Mouse (Mus musculus) thymus, postnatal 10 days (tissue): ENCODE results near the gene Stam.

Experiments used
- DNase-seq, 2 experiments: peaks; one replicate each; pipeline ENCODE4 v3.0.0; 2021; ENCODE audit warnings: low spot score in 2 of 2

The Stam gene

DNA sequence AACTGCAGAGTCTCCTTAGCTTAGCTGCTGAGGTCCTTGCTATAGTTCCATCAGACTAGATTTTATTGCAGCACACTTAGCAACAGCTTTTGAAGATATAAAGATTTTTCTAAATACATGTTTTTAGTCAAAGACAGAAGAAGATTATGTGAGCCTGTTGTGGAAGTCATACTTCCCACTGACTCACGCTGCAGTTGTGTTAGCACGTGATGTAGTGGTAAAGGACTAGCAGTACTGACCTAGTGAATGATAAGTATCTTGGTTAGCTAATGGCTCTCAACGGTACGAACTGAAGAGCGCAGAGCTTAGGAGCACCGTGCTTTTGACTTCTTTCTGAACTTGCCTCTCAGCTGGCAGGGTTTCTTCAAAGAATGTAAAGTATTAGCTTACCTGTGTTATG is 52.5 kb downstream of the Stam start:
- no peak for DNase-seq

GRCm38 (mm10) chr2:14127629-14128028 is 53.7 kb downstream of the Stam start:
- DNase-seq = no peak

DNA sequence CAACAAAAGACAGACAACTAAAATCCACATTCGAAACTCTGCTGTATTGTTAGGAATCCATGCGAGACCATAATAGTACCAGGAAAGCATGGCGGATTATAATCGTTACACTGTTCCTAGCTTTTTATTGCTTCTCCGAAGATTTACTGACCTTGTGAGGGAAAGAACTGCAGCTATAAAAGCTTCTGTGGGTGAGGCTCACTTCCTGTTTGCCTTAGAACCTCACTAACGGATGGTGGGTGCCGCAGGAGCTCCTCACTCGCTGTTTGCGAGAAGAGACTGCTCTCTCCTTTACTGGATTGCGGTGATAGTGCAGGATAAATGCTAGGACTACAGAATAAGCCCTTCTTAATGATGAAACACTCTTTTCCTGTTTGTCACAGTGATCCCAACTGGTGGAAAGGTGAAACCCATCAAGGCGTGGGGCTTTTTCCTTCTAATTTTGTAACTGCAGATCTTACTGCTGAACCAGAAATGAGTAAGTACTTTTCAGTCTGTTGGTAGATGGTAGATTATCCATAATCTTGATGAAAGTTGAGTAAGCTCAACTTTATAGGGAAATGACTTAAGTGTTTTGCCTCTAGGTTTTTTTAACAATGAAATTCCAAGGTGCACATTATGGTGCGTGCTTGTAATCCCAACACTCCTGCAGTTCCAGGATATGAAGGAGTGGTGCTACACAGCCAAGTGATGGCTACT is 56.9 kb downstream of the Stam start:
- peak; percentile 18 to 51 for DNase-seq

- no peak for DNase-seq
These were observed 58.8 kb downstream of the Stam start for GRCm38 (mm10) chr2:14132468-14133326.

GRCm38 (mm10) chr2:14136906-14137305 is 63.0 kb downstream of the Stam start:
- no peak for DNase-seq

- DNase-seq = no peak
These were observed 65.7 kb downstream of the Stam start for GRCm38 (mm10) chr2:14139590-14139989.

DNA sequence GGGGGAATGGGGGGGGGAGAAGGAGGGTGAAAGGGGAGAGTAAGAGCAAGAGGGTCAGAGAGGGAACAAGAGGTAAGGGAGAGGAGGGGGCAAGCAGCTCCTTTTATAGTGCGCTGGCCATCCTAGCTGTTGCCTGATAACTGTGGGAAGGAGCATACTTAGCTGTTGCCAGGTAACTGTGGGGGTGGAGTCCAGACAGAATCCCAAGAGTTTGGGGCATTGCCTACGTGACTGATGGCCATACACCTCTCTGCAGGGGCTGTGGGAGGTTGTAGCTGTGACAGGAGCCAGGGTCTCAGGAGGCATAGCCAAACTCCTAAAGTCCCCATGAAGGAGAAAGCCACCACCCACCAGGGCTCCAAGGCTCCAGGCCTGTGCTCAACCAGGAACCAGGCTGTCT is 66.1 kb downstream of the Stam start:
- no peak for DNase-seq

DNA sequence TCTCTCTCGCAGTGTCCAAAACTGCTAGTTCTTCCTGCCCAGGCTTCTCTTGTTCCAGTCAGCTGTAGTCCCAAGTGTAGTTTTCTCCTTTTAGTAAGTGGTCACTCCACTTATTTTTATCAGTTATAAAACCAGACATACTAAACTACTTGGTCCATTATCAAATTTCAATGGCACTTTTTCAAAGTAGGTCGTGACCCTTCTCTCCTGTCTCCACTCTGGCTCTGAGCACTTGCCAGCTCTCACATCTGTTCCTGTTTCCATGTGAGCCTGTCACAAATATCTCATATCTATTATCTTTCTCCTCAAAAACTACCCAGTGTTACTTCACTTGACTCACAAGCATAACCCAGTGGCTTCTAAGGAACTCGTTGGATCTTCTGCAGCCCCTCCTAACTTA is 71.4 kb downstream of the Stam start:
- DNase-seq = no peak

DNA sequence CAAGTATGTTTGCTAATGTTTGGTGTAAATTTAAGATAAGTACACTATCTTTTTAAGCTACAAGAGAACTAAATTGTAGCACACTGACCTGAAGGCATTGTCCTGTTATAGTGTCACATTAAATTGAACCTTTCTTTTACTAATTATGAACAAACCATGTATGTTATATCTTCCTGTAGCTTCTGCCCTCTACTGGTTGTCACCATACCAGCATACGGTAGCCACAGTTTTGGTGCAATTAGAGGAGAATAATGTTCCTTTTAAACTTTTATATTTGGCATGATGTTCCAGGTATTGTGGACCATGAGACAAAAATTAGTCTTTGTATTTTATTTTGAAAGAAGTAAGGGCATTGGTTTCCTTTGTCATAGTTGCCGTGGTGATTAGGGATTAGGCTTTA is 73.0 kb downstream of the Stam start:
- DNase-seq = no peak

GRCm38 (mm10) chr2:14150829-14151228 is 76.9 kb downstream of the Stam start:
- DNase-seq = no peak

- DNase-seq = no peak
These were observed 78.0 kb downstream of the Stam start for GRCm38 (mm10) chr2:14151854-14152253.

DNA sequence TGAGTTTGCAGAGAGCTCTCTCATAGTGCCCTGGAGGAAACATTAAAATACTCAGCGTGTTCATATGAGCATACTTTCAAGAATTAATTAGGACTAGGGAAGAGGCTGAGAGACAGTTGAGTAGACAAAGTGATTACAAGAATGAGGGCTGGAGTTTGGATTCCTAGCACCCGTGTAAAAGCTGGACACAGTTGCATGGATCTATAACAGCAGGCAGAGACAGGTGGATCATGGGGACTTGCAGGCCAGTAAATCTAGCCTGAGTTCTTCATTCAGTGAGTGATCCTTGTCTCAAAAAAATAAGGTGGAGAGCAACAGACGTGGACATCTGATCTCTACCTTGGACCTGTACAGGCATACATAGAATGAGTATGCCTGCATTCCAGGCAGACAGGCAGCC is 85.1 kb downstream of the Stam start:
- DNase-seq = no peak

GRCm38 (mm10) chr2:14159756-14160155 is 85.9 kb downstream of the Stam start:
- DNase-seq = no peak

DNA sequence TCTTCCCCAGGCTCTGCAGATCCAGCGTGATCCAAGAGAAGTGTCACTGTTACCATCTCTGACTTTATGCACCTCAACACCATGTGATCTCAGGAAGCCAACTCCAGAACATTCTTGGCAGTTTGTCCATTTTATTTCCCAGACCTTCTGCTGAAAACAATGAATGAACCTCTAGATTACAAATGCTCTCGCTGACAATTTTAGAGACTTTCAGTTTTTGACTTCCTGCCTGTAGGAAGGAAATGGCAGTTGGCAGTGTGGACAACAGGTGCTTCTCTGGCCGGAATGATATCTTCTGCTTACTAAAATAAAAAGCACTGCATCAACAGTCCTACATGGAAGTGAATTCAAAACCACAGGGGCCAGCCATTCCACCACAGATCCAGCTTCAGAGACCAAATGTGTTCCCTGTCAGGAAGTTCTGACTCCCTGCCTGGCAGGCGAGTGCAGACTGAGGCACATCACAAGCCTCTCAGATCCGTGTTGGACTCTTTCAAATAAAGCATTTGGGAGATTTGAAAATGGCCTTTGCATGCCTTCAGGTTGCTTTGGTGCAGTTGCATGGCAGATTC is 90.6 kb downstream of the Stam start:
- DNase-seq = peak in 1 of 2 experiments; percentile 8

GRCm38 (mm10) chr2:14165066-14165465 is 91.2 kb downstream of the Stam start:
- no peak for DNase-seq

- no peak for DNase-seq
These were observed 91.9 kb downstream of the Stam start for GRCm38 (mm10) chr2:14165618-14166344.

- no peak for DNase-seq
These were observed 93.8 kb downstream of the Stam start for GRCm38 (mm10) chr2:14167721-14168120.

DNA sequence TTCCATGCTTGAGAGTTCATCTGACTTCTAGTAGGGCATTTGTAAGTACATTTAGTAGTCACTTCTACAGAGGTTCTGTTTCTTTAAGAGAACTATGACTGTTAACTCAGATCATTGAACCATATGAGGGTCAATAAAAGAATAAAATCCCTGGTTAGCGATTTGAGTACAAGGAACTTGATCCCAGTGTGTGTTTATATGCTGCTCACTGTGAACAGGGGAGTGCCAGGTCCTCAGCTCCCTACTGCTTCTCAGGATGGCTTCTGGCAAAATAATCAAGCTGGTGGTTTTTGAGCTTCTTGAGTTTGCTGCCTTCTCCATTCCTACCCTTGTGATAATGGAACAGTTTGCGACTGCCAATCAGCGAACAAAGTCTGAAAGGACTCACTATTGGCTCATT is 100.4 kb downstream of the Stam start, which contains the start of gene Tmem236:
TSS of gene Tmem236 (plus strand) at position 190 of the 400 bp plus-strand sequence.
- no peak for DNase-seq

GRCm38 (mm10) chr2:14176460-14177193 is 102.7 kb downstream of the Stam start:
- no peak for DNase-seq

- DNase-seq = no peak
These were observed 110.5 kb downstream of the Stam start for GRCm38 (mm10) chr2:14184375-14184774.

- DNase-seq = peak in 1 of 2 experiments; percentile 7
These were observed 116.8 kb downstream of the Stam start for GRCm38 (mm10) chr2:14190684-14191083.
